Mouse (Mus musculus) adipocyte (in vitro differentiated cells): ENCODE measurements around the gene Lmo7.

Source experiments
- DNase-seq: peaks from one replicate; pipeline ENCODE4 v3.0.0-alpha.2; 2016; ENCODE audit warnings: low spot score

Gene Lmo7

GRCm38 (mm10) chr14:101780016-101780415 is 50.3 kb downstream of the Lmo7 start:
- no peak for DNase-seq

- DNase-seq = no peak
Measured at GRCm38 (mm10) chr14:101781219-101781618, 51.5 kb downstream of the Lmo7 start.

GRCm38 (mm10) chr14:101781943-101782510 is 52.3 kb downstream of the Lmo7 start:
- peak; percentile 66 for DNase-seq

- peak; percentile 54 for DNase-seq
Measured at GRCm38 (mm10) chr14:101784315-101784945, 54.7 kb downstream of the Lmo7 start.

- peak; percentile 43 for DNase-seq
Measured at GRCm38 (mm10) chr14:101787903-101788302, 58.1 kb downstream of the Lmo7 start.

- DNase-seq = no peak
Measured at GRCm38 (mm10) chr14:101788475-101788874, 58.7 kb downstream of the Lmo7 start.

GRCm38 (mm10) chr14:101794553-101795177 is 64.9 kb downstream of the Lmo7 start:
- DNase-seq = no peak

- DNase-seq = no peak
Measured at GRCm38 (mm10) chr14:101797930-101798500, 68.3 kb downstream of the Lmo7 start.

- DNase-seq = no peak
Measured at GRCm38 (mm10) chr14:101798766-101799165, 69.0 kb downstream of the Lmo7 start.

- DNase-seq = no peak
Measured at GRCm38 (mm10) chr14:101801674-101802073, 71.9 kb downstream of the Lmo7 start.

GRCm38 (mm10) chr14:101804119-101804518 is 74.4 kb downstream of the Lmo7 start:
- DNase-seq = no peak

GRCm38 (mm10) chr14:101804562-101805327 is 75.0 kb downstream of the Lmo7 start:
- DNase-seq = peak; percentile 29

- no peak for DNase-seq
Measured at GRCm38 (mm10) chr14:101805328-101805697, 75.6 kb downstream of the Lmo7 start.

- no peak for DNase-seq
Measured at GRCm38 (mm10) chr14:101806058-101806457, 76.3 kb downstream of the Lmo7 start.

- peak; percentile 47 for DNase-seq
Measured at GRCm38 (mm10) chr14:101806607-101807006, 76.8 kb downstream of the Lmo7 start.

- no peak for DNase-seq
Measured at GRCm38 (mm10) chr14:101816450-101816849, 86.7 kb downstream of the Lmo7 start.

GRCm38 (mm10) chr14:101822390-101822789 is 92.6 kb downstream of the Lmo7 start:
- DNase-seq = no peak

- no peak for DNase-seq
Measured at GRCm38 (mm10) chr14:101822871-101823270, 93.1 kb downstream of the Lmo7 start.

GRCm38 (mm10) chr14:101829676-101830075 is 99.9 kb downstream of the Lmo7 start:
- no peak for DNase-seq

GRCm38 (mm10) chr14:101830116-101830515 is 100.4 kb downstream of the Lmo7 start:
- DNase-seq = peak; percentile 21

GRCm38 (mm10) chr14:101834109-101834508 is 104.4 kb downstream of the Lmo7 start:
- DNase-seq = no peak

GRCm38 (mm10) chr14:101836401-101836800 is 106.6 kb downstream of the Lmo7 start:
- no peak for DNase-seq
